Mouse (Mus musculus) adrenal gland, adult 2 months (tissue): Measurements from ENCODE around the gene Pm20d1. TPM values are rescaled to one million over a fixed set of nuclear protein-coding genes. Genes with fewer than 3 reads are reported as not detected.
"Not testable (repeated sequence)": the region's sequence is repeated elsewhere in the genome, so short reads cannot be mapped to it uniquely, and the experiment has no call there.

Experiments
- DNase-seq: peaks from one replicate; pipeline ENCODE4 v3.0.0; 2021
- polyA plus RNA-seq: library from polyadenylated mRNA; depleted of rRNA; stranded (reverse); fragments of >200 nt; gene quantifications from 2 replicates; pipeline ENCODE4 v1.2.3, GENCODE M21; 2012
- total RNA-seq, 2 experiments: library from RNA; stranded (reverse); gene quantifications; 2 replicates each; pipeline ENCODE4 v1.2.3; 2021

The Pm20d1 gene
- total and polyA plus RNA-seq, 3 experiments = 5.7 to 20.6 (median 6.6) TPM

- DNase-seq = no peak
These were observed 2.6 kb upstream of the Pm20d1 start for GRCm38 (mm10) chr1:131794591-131794990.

GRCm38 (mm10) chr1:131795171-131795570, 2.0 kb upstream of the Pm20d1 start:
- no peak for DNase-seq

GRCm38 (mm10) chr1:131800001-131800400, 2.8 kb downstream of the Pm20d1 start:
- no peak for DNase-seq

- no peak for DNase-seq
These were observed 3.9 kb downstream of the Pm20d1 start for GRCm38 (mm10) chr1:131801071-131801470.

GRCm38 (mm10) chr1:131802652-131803051, 5.5 kb downstream of the Pm20d1 start:
- peak; percentile 43 for DNase-seq

GRCm38 (mm10) chr1:131804166-131804565, 7.0 kb downstream of the Pm20d1 start:
- no peak for DNase-seq

GRCm38 (mm10) chr1:131808986-131809385, 11.8 kb downstream of the Pm20d1 start:
- DNase-seq = no peak

GRCm38 (mm10) chr1:131809651-131810050, 12.5 kb downstream of the Pm20d1 start:
- no peak for DNase-seq

- no peak for DNase-seq
These were observed 14.2 kb downstream of the Pm20d1 start for GRCm38 (mm10) chr1:131811393-131811792.

GRCm38 (mm10) chr1:131812006-131812405, 14.8 kb downstream of the Pm20d1 start:
- no peak for DNase-seq

GRCm38 (mm10) chr1:131812631-131813295, 15.6 kb downstream of the Pm20d1 start:
- DNase-seq = no peak

GRCm38 (mm10) chr1:131813731-131814130, 16.6 kb downstream of the Pm20d1 start:
- DNase-seq = no peak

- no peak for DNase-seq
These were observed 17.0 kb downstream of the Pm20d1 start for GRCm38 (mm10) chr1:131814191-131814590.

- DNase-seq = no peak
These were observed 19.7 kb downstream of the Pm20d1 start for GRCm38 (mm10) chr1:131816886-131817285.

GRCm38 (mm10) chr1:131820353-131820752, 23.2 kb downstream of the Pm20d1 start:
- DNase-seq = not testable (repeated sequence)

GRCm38 (mm10) chr1:131820887-131821328, 23.7 kb downstream of the Pm20d1 start:
- DNase-seq = no peak

GRCm38 (mm10) chr1:131822292-131822691, 25.1 kb downstream of the Pm20d1 start:
- no peak for DNase-seq

- DNase-seq = no peak
These were observed 25.8 kb downstream of the Pm20d1 start for GRCm38 (mm10) chr1:131822856-131823492.

GRCm38 (mm10) chr1:131823563-131823962, 26.4 kb downstream of the Pm20d1 start:
- DNase-seq = peak; percentile 54

- DNase-seq = no peak
These were observed 27.5 kb downstream of the Pm20d1 start for GRCm38 (mm10) chr1:131824528-131825181.

- DNase-seq = no peak
These were observed 30.1 kb downstream of the Pm20d1 start, which contains the start of gene Slc41a1 for GRCm38 (mm10) chr1:131827207-131827786. Gene Slc41a1 (plus strand): TSS chr1:131827493.

GRCm38 (mm10) chr1:131827787-131828258, 30.6 kb downstream of the Pm20d1 start:
- DNase-seq = peak; percentile 98
